Mouse (Mus musculus) cerebellum, adult 2 months (tissue): Measurements from ENCODE around the gene Slc24a5.

Experiments used
- CTCF ChIP-seq: fragments of 200-500 bp; IDR thresholded peaks from 2 replicates; pipeline ENCODE4 v1.5.1; 2011; ENCODE audit warnings: low read depth, mild to moderate bottlenecking, control low read depth, low read length, moderate library complexity, borderline replicate concordance; ENCODE audit not compliant: insufficient read depth
- POLR2A ChIP-seq: fragments of 200-500 bp; IDR thresholded peaks from 2 replicates; pipeline ENCODE4 v1.6.1; 2011; ENCODE audit warnings: low read length, control low read depth, borderline replicate concordance; ENCODE audit not compliant: insufficient read depth

DNA sequence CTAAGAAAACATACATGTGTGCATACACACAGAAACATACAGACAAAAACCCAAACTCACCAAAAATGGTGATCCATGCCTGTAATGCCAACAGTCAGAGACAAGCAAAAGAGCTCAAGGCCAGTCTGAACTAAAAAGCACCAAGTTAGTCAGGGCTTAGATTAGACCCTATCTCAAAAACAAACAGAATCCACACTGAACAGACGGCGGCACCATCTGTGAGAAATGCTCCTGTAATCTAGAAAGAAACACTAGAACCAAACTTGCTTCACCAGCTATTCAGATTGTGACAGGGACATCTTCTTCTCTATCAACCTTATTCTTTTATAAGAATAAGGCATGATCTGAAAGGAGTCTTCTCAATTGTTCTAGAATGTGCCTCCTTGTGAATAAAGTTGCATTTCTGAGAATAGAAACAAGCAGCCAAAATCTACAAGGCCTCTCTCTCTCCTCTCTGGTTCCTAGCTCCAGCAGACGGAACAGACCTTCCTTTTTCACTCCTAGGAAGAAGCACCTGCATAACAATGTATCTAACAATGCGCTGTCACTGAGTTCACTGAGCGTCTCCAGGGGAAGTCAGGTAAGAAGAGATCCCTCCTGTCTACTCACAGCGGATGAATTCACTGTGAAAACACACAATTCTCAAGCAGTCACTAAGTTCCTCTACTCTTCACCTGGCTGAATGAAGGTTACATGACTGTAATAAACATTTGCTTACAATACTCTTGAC, 51.6 kb downstream of the Slc24a5 start:
- no peak for TF ChIP-seq CTCF
- TF ChIP-seq POLR2A = no peak
